Mouse (Mus musculus) spleen, postnatal 10 days (tissue): ENCODE data around the gene Esp18.

Source experiments
- DNase-seq, 2 experiments: peaks; one replicate each; pipeline ENCODE4 v3.0.0; 2021 to 2022; ENCODE audit warnings: low spot score in 2 of 2

The Esp18 gene

GRCm38 (mm10) chr17:39406059-39406458, at the start of gene Esp18:
Gene Esp18 (plus strand): TSS chr17:39406359.
- DNase-seq: no peak

GRCm38 (mm10) chr17:39363316-39363715, 42.8 kb upstream of the Esp18 start:
- no peak for DNase-seq
